Mouse (Mus musculus) left cerebral cortex, adult 9 months (tissue): Measurements from ENCODE around the gene As3mt.
"Not testable (repeated sequence)": the region's sequence is repeated elsewhere in the genome, so short reads cannot be mapped to it uniquely, and the experiment has no call there.

Experiments
- DNase-seq, 2 experiments: peaks; one replicate each; pipeline ENCODE4 v3.0.0; 2022; ENCODE audit warnings: low spot score in 2 of 2

As3mt gene

DNA sequence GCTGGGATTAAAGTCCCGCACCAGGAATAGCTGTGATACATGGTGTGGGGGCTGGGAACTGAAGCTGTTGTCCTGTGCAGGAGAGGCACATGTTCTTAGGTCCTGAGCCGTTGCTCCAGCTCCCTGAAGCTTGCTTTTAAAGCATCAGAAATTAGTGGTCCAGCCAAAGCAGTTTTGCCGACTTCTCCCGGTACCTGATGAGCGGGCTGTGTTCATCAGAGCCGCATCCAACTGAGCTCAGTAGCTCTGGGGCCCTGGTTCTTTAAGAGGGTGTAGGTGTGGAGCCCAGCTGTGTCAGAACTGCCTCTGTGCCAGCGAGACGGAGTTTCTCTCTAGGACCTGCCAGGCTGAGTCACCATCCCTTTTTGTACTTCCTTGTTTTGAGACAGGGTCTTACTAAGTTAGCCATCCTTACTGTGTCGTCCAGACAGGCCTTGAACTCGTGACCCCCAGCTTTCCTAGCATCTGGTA lies 8.2 kb upstream of the As3mt start:
- DNase-seq: peak in 1 of 2 experiments; percentile 35

DNA sequence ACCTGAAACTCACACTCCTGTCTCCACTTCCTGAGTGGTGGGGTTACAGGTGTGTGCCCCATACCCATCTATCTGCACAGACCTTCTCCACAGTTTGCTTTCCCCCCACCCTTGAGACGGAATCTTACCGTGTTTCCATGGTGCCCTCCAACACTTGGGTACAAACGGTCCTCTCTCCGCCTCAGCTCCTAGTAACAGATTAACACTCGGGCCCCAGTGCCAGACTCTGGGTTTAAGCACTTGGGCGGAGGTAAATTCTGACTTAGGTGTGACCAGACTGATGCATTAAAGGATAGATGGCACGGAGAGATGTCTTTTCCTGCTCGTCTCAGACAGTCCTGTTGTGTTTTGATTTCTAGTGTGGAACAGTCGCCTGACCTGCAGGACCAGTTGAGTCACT lies 6.1 kb upstream of the As3mt start:
- DNase-seq: no peak

- DNase-seq: no peak
Measured at GRCm38 (mm10) chr19:46705779-46706495, 1.3 kb upstream of the As3mt start.

- no peak for DNase-seq
Measured at GRCm38 (mm10) chr19:46706540-46707295, 540 bp upstream of the As3mt start.

DNA sequence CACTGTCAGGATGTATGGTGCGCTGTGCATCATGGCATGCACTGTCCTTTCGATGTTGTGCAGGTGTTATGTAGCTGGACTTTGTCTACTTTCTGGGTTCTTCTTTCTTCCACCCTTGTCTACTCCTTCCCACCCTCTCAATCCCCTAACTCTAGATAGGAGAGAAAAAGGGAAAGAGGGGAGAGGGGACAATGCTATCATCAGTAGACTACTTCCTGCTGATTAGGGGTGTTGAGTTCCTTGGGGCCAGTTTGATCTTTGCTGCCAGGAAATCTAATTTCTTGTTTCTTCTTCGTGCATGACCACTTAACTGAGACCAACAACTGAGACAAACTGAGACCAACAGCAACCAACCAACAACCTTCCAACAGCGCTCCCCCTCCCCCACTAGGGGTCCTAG lies 3.4 kb downstream of the As3mt start:
- DNase-seq: no peak

DNA sequence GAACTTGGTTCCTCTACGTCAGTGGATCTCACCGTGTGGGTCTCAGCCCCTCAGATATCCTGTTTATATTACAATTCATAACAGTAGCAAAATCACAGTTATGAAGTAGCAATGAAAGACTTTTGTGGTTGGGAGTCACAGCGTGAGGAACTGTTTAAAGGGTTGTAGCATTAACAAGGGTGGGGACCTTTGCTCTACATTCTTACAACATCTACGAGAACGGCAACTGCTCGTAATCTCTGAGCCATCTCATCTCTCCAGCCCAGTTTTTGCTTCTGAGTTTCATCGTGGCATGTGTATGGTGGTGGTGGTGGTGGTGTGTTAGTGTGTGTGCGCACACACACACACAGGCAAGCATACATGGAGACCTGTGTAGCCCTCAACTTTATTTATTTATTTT lies 7.0 kb downstream of the As3mt start:
- no peak for DNase-seq

- no peak for DNase-seq
Measured at GRCm38 (mm10) chr19:46715016-46715415, 7.8 kb downstream of the As3mt start.

- no peak for DNase-seq
Measured at GRCm38 (mm10) chr19:46718150-46718549, 10.9 kb downstream of the As3mt start.

DNA sequence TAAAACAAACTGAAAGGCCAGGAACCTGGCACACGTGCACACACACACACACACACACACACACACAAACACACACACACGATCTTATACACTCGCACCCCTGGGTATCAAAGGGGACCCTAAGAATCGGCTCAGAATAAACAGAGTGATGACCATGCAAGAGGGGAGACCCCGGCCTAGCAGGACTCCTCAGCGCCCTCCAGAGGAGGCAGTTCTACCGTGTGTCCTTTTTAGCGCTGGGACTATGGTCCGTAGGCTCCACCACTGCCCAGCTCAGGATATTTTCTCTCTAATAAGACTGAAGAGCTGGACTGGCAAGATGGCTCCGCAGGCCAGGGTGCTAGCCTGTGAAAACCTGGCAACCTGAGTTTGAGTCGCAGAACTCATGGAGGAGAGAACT lies 17.2 kb downstream of the As3mt start:
- DNase-seq: no peak

- no peak for DNase-seq
Measured at GRCm38 (mm10) chr19:46726142-46726541, 18.9 kb downstream of the As3mt start.

DNA sequence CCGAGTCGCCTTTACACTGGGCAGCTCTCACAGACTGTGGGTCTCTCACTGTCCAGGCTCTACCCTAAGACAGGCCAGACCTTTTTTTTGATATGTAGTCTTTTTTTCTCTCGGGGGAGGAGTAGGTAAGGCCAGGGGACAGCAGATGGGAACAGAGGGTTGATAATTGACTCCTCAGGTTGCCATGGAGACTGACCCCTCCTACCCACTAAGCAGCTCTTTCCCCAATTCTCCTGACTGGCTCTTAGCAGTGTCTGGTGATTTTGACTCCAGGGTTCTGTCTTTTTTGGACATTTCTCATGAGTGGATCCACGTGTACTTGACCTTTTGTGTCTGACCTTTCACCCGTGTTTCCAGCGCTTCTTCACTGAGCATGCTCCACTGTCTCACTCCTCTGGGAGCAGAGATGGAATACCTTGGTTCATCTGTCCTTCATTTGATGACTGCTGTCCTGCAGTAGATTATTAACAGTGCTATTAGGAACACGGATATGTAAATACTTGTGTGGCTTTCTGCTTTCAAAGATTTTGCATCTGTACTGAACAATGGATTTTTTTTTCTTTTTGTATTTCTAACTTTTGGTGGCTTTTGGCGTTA lies 20.0 kb downstream of the As3mt start:
- no peak for DNase-seq

- DNase-seq: no peak
Measured at GRCm38 (mm10) chr19:46727945-46728540, 20.8 kb downstream of the As3mt start.

DNA sequence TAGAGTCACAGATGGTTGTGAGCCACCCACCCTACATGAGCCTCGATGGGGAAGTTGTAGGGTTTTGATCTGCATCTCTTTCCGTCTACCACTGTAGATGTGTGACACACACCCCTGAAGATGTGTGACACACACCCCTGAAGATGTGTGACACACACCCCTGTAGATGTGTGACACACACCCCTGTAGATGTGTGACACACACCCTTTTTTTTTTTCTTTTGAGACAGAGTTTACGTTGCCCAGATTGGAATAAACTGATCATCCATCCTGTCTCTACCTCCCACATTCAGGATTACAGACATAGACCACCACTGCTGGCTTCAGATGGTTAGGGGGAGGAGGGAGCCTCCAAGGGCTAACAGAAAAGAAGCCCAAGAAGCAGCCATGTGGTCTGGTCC lies 21.7 kb downstream of the As3mt start:
- no peak for DNase-seq

GRCm38 (mm10) chr19:46731351-46731750 lies 24.1 kb downstream of the As3mt start:
- DNase-seq: no peak

DNA sequence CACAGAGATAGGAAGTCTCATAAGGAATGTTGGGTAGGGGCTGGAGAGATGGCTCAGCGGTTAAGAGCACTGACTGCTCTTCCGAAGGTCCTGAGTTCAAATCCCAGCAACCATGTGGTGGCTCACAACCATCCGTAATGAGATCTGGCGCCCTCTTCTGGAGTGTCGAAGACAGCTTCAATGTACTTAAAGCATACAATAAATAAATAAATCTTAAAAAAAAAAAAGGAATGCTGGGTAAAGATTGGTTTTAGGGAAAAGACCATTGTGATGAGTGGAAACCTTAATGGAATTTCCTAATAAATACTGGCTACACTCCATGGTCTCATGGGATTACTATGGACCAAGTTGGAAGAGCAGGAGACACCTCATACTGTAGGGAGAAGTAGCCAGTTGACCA lies 25.4 kb downstream of the As3mt start:
- DNase-seq: not testable (repeated sequence)

DNA sequence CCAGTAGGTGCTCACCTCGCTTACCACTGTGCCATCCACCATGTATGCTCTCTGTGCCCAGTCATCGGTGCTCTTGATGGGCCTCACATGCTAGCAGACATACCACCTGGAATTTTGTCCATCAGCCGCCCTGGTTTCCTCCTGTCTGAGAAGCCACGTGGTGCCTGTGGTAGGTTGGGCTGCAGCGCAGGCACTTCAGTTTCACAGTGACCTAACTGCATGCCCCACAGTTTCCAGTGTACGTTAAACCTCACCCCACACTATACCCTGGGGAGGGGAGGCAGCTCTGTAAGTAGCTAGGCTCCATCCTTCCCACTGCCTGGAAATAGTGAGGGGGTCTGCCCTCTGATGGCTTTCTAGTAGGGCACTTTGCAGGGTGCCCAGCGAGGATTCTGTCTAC lies 26.4 kb downstream of the As3mt start:
- no peak for DNase-seq

- no peak for DNase-seq
Measured at GRCm38 (mm10) chr19:46735241-46735640, 28.0 kb downstream of the As3mt start.

DNA sequence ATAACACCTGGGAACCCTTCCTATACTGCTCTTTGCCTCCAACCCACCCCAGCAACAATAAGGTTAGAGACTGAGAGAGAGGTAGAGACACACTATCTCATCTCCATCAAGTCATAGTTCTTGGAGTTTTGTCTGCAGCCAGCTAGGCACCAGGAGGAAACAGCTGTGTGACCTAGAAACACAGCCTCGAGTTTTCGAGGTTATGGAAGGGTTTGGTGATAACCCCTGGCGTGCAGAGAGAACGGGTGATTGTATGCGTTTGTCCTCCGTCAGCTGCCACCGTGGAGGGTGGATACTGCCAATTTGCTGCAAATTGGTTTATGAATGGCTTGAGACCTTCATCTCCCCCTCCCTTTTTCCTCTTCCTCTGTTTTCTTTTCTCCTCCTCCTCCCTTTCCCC lies 29.8 kb downstream of the As3mt start:
- DNase-seq: no peak

GRCm38 (mm10) chr19:46740341-46741008 lies 33.2 kb downstream of the As3mt start:
- DNase-seq: peak in 1 of 2 experiments; percentile 79

DNA sequence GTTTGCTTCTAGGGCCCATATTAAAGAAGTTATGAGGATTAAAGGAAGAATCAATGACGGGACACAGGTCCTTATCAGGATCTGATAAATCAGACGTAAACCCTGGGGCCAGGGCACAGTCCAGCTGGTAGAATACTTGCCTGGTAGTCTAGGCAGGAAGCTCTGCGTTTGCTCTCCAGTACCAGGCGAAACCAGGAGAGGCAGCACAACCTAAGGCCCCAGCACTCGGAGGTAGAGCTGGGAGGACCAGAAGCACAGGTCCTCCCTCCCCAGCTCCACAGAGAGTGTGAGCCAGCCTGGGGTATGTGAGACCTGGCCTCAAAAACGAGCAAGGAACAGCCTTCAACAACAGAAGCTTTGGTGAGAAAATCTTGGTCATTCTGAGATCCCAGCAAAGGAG lies 34.3 kb downstream of the As3mt start:
- DNase-seq: no peak

- no peak for DNase-seq
Measured at GRCm38 (mm10) chr19:46744681-46745080, 37.4 kb downstream of the As3mt start.

DNA sequence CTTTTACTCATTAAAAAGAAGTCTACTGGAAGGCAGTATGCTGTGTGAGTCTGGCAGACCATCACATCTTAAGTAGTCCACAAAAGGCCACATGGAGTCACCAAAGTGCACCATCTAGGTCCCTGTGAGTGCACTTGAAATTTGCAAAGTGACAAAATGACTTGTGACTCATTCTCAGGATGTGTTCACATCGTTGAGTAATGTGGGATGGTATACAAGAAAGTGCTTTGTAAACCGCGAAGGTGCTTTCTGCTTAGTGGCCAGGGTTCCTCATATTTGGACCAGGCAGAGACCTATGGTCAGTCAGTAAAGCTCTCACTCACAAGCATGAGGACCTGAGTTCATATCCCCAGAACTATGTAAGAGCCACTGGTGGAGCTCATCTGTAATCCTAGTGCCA lies 40.5 kb downstream of the As3mt start:
- no peak for DNase-seq
